Comparison of ENCODE assay signal across 7 mouse cellular contexts in genomic region chr2:79891760-79892570, GRCm38 (mm10).
DNase-seq lines count a peak whose midpoint lies in the region; ATAC-seq and TF ChIP-seq lines count a peak whose summit lies in the region.

No protein-coding gene starts in this region.

- H3K27ac ChIP-seq in forebrain, embryonic 16.5 days (ENCODE audit: low read length): no peak overlapping the region

- H3K4me2 ChIP-seq in forebrain, embryonic 16.5 days (ENCODE audit: low read length): no peak overlapping the region

- TF ChIP-seq CTCF in lung, adult 2 months (IDR thresholded peaks at IDR 0.05; ENCODE audit: insufficient read depth, low read length): no peak
- no peak for TF ChIP-seq CTCF in brain, embryonic 14.5 days (IDR thresholded peaks at IDR 0.05; ENCODE audit: borderline replicate concordance, extremely low read depth, insufficient read depth, insufficient read length)

- H3K9ac ChIP-seq in forebrain, embryonic 16.5 days (replicated peaks; ENCODE audit: low read depth, low read length): no peak overlapping the region

- DNase-seq in lung, postnatal 10 days: peak; percentile 60
- no peak for DNase-seq in lung, adult 2 months
- DNase-seq in brain, embryonic 14.5 days (ENCODE audit: low read depth): peak; percentile 53
- peak; percentile 70 for DNase-seq in layer of hippocampus, adult 9-11 months
- peak; percentile 61 to 74 for DNase-seq in right cerebral cortex, postnatal 10 days (ENCODE audit: low spot score in 2 of 2)
- no peak for DNase-seq in T-cell, adult 2 months (ENCODE audit: low spot score)

- TF ChIP-seq POLR2A in lung, adult 2 months (IDR thresholded peaks at IDR 0.05; ENCODE audit: borderline replicate concordance, extremely low read depth, low read depth, low read length): no peak
- TF ChIP-seq POLR2A in brain, embryonic 14.5 days (IDR thresholded peaks at IDR 0.05; ENCODE audit: borderline replicate concordance, extremely low read depth, insufficient read depth, insufficient read length, poor library complexity, severe bottlenecking): no peak

- ATAC-seq in forebrain, embryonic 16.5 days: no peak

- H3K36me3 ChIP-seq in forebrain, embryonic 16.5 days (ENCODE audit: control insufficient read depth, insufficient read depth): no peaks in the 10 kb centered on the region

- H3K27me3 ChIP-seq in forebrain, embryonic 16.5 days (replicated peaks; ENCODE audit: control insufficient read depth, insufficient read depth, low read length): no peaks in the 10 kb centered on the region

- no peaks in the 10 kb centered on the region for H3K9me3 ChIP-seq in forebrain, embryonic 16.5 days (ENCODE audit: control insufficient read depth, low read length)

- no peaks in the 10 kb centered on the region for H3K4me1 ChIP-seq in lung, adult 2 months (ENCODE audit: control insufficient read depth, insufficient read depth, low read length)
- no peaks in the 10 kb centered on the region for H3K4me1 ChIP-seq in forebrain, embryonic 16.5 days (replicated peaks; ENCODE audit: control insufficient read depth, insufficient read depth, low read length)

- 66% methylated on average over 5 of the region's 5 CpGs for WGBS in lung, adult 2 months
- WGBS in forebrain, embryonic 16.5 days: 71% methylated on average over 5 of the region's 5 CpGs

- no peak overlapping the region for H3K4me3 ChIP-seq in lung, adult 2 months (replicated peaks; ENCODE audit: extremely low read depth, low read depth, low read length)
- H3K4me3 ChIP-seq in forebrain, embryonic 16.5 days (replicated peaks; ENCODE audit: low read length): no peak overlapping the region

Comparison
In these comparisons a context has a peak if more than half of its experiments do, and no peak if none do; other contexts are left out.
1. DNase-seq: peak in lung, postnatal 10 days (single experiment), brain, embryonic 14.5 days (single experiment), layer of hippocampus, adult 9-11 months (single experiment) and right cerebral cortex, postnatal 10 days (2 of 2); none in lung, adult 2 months (single experiment) and T-cell, adult 2 months (single experiment).